In the genomic region with DNA sequence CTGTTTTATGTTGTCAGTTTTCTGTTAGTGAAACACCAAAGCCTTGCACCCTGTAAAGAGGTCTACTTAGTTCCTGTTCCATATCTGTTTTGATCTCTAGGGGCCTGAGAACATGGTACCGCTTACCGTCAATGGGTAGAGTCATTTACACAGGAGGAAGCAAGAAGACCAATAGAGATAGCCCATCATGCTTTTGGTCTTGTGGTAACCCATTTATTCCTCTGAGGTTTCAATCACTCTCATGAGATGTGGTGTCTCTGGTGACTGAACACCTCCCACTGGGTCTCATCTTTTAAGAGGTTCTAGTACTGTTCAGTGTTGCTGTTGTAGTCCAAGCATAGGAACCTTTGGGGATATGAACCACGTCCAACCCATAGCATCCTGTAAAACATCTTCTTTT, we compare ENCODE assay signal across 22 mouse cellular contexts.
DNase-seq lines count a peak whose midpoint lies in the region; ATAC-seq and TF ChIP-seq lines count a peak whose summit lies in the region.
"Had no signal": no experiment of that assay in that cellular context is flagged by ENCODE, and none has a peak within 500 bp of the region (broad histone marks: within the 10 kb centered on the region; RNA-seq: fewer than 3 reads in every experiment).

No protein-coding gene starts in this region.

- in situ Hi-C loops in CH12.LX (cut with MboI; ENCODE audit: low pct_ligation_motif_present, low pct_unique_long_range_greater_than_20kb, low sequenced_read_pairs), result loop anchor here (5.0 kb wide), 1 partner anchor 65 kb away; the partner anchor contains the start of gene Camk2d

- H3K79me2 ChIP-seq in CH12.LX (replicated peaks; ENCODE audit: control insufficient read depth, extremely low read depth, insufficient read depth, poor library complexity, severe bottlenecking), result peaks cover 70% of the 10 kb centered on the region

- no peak for TF ChIP-seq CTCF in lung, postnatal 0 days (IDR thresholded peaks at IDR 0.05)
- TF ChIP-seq CTCF in CH12.LX (conservative IDR thresholded peaks at IDR 0.05 in 1 of 2, IDR thresholded peaks at IDR 0.05 in 1 of 2; ENCODE audit: low read depth in 2 of 2, low read length in 2 of 2), result no peak

- TF ChIP-seq POLR2A in CH12.LX (IDR thresholded peaks at IDR 0.05; ENCODE audit: low read depth, low read length), result peak; percentile 31; the same call in 1 of the 2 replicates

- no peaks in the 10 kb centered on the region for H3K27me3 ChIP-seq in lung, postnatal 0 days (replicated peaks; ENCODE audit: insufficient read depth, low read length)
- no peaks in the 10 kb centered on the region for H3K27me3 ChIP-seq in CH12.LX (replicated peaks)
- no peaks in the 10 kb centered on the region for H3K27me3 ChIP-seq in splenic B cell, adult 2 months (ENCODE audit: control insufficient read depth, insufficient read depth, low read length, poor library complexity, severe bottlenecking)
- H3K27me3 ChIP-seq: embryonic facial prominence, embryonic 13.5 days; forebrain, embryonic 15.5 days; neural tube, embryonic 12.5 days; stomach, embryonic 15.5 days had no signal

- no peak for DNase-seq in lung, postnatal 0 days (ENCODE audit: low spot score)
- DNase-seq in lung, postnatal 36 days, result no peak
- DNase-seq in CH12.LX (ENCODE audit: extremely low read depth), result peak; percentile 92
- DNase-seq in induced T-regulatory cell, adult 2 months (ENCODE audit: low read depth), result peak; percentile 85
- peak; percentile 83 for DNase-seq in splenic B cell, adult 2 months (ENCODE audit: low read depth, low spot score)
- no peak for DNase-seq in cerebellum, adult 9-11 months
- no peak for DNase-seq in lung, postnatal 14 days
- DNase-seq: cerebellum, adult 8-10 months; gastrocnemius, postnatal 25 days; kidney, postnatal 36 days; layer of hippocampus, adult 9-11 months; lung, adult 18-20 months; lung, postnatal 4 days; spleen, adult 18-20 months; thymus, adult 2 months had no signal

- ATAC-seq in lung, postnatal 0 days, result no peak
- ATAC-seq: forebrain, embryonic 15.5 days had no signal

- H3K4me1 ChIP-seq in lung, postnatal 0 days (ENCODE audit: insufficient read depth, low read depth, low read length), result peaks cover 21% of the 10 kb centered on the region; the same call in 1 of the 2 replicates
- H3K4me1 ChIP-seq in CH12.LX (ENCODE audit: control insufficient read depth in 1 of 2, insufficient read depth in 2 of 2), result peaks cover 19 to 89% of the 10 kb centered on the region in 2 experiments
- H3K4me1 ChIP-seq: forebrain, embryonic 15.5 days; neural tube, embryonic 12.5 days had no signal

- H3K36me3 ChIP-seq in lung, postnatal 0 days (ENCODE audit: insufficient read depth, low read length), result no peaks in the 10 kb centered on the region
- peaks cover under 1 to 3% of the 10 kb centered on the region in 2 experiments for H3K36me3 ChIP-seq in CH12.LX (replicated peaks in 1 of 2; ENCODE audit: control insufficient read depth in 1 of 2, insufficient read depth in 1 of 2, low read length in 1 of 2)
- H3K36me3 ChIP-seq in splenic B cell, adult 2 months (ENCODE audit: control insufficient read depth, insufficient read depth, low read length, poor library complexity, severe bottlenecking), result 0 out of 2 replicates have a peak, but pooled peaks cover 1% of the 10 kb centered on the region
- H3K36me3 ChIP-seq: embryonic facial prominence, embryonic 13.5 days; forebrain, embryonic 15.5 days; limb, embryonic 10.5 days; neural tube, embryonic 12.5 days; stomach, embryonic 15.5 days had no signal

- no peak for TF ChIP-seq EP300 in lung, postnatal 0 days (IDR thresholded peaks at IDR 0.05)
- peak; percentile 66 for TF ChIP-seq EP300 in CH12.LX (IDR thresholded peaks at IDR 0.05; ENCODE audit: low read length)

- no peak overlapping the region for H3K9ac ChIP-seq in lung, postnatal 0 days (replicated peaks; ENCODE audit: low read depth)
- H3K9ac ChIP-seq in CH12.LX (ENCODE audit: insufficient read depth, low read depth), result peak overlapping the region; percentile 81
- H3K9ac ChIP-seq: embryonic facial prominence, embryonic 13.5 days; forebrain, embryonic 15.5 days; neural tube, embryonic 12.5 days; stomach, embryonic 15.5 days had no signal

- TF ChIP-seq RAD21 in CH12.LX (IDR thresholded peaks at IDR 0.05; ENCODE audit: low read depth, low read length), result no peak; the same call in 1 of the 2 replicates

- no peak overlapping the region for H3K4me3 ChIP-seq in lung, postnatal 0 days (ENCODE audit: low read depth, low read length)
- no peak overlapping the region for H3K4me3 ChIP-seq in CH12.LX (replicated peaks in 1 of 3; ENCODE audit: low read depth in 2 of 3, low read length in 2 of 3, poor library complexity in 1 of 3)
- H3K4me3 ChIP-seq: embryonic facial prominence, embryonic 13.5 days; forebrain, embryonic 15.5 days; left cerebral cortex, adult 2 months; limb, embryonic 10.5 days; neural tube, embryonic 12.5 days; stomach, embryonic 15.5 days had no signal

- dilution Hi-C loops in CH12.LX (cut with MboI; ENCODE audit: extremely low pct_ligation_motif_present, extremely low pct_unique_long_range_greater_than_20kb, low sequenced_read_pairs), result no loop called here

- no peaks in the 10 kb centered on the region for H3K9me3 ChIP-seq in lung, postnatal 0 days (ENCODE audit: low read length)
- no peaks in the 10 kb centered on the region for H3K9me3 ChIP-seq in CH12.LX (replicated peaks; ENCODE audit: low read length)
- H3K9me3 ChIP-seq: embryonic facial prominence, embryonic 13.5 days; forebrain, embryonic 15.5 days; limb, embryonic 10.5 days; stomach, embryonic 15.5 days had no signal

- WGBS in lung, postnatal 0 days, result 83% methylated on average over 3 of the region's 3 CpGs

- H3K27ac ChIP-seq in lung, postnatal 0 days (ENCODE audit: low read length), result peak overlapping the region; percentile 90; the same call in 1 of the 2 replicates
- H3K27ac ChIP-seq in CH12.LX (ENCODE audit: insufficient read depth, low read depth), result peak overlapping the region; percentile 73
- H3K27ac ChIP-seq: embryonic facial prominence, embryonic 13.5 days; forebrain, embryonic 15.5 days; left cerebral cortex, adult 2 months; limb, embryonic 10.5 days; neural tube, embryonic 12.5 days had no signal

- H3K4me2 ChIP-seq in lung, postnatal 0 days (replicated peaks; ENCODE audit: low read depth, low read length), result no peak overlapping the region
- peak overlapping the region; percentile 99 for H3K4me2 ChIP-seq in CH12.LX (ENCODE audit: insufficient read depth, low read depth, poor library complexity, severe bottlenecking)
- H3K4me2 ChIP-seq: embryonic facial prominence, embryonic 13.5 days; forebrain, embryonic 15.5 days; midbrain, embryonic 11.5 days; neural tube, embryonic 12.5 days; stomach, embryonic 15.5 days had no signal

TF ChIP-seq in CH12.LX, 34 proteins besides CTCF, POLR2A, EP300 and RAD21:
- TF ChIP-seq NELFE (IDR thresholded peaks at IDR 0.05; ENCODE audit: low read depth, low read length), result no peak
- TF ChIP-seq JUN (IDR thresholded peaks at IDR 0.05; ENCODE audit: insufficient read depth, low read depth, low read length), result no peak; the same call in 1 of the 2 replicates
- 0 out of 2 replicates have a peak, but pooled peaks have one; percentile 61 for TF ChIP-seq MAFK (IDR thresholded peaks at IDR 0.05; ENCODE audit: insufficient replicate concordance, low read length)
- TF ChIP-seq ETS1 (conservative IDR thresholded peaks at IDR 0.05; ENCODE audit: low read depth, low read length), result peak; percentile 85
- TF ChIP-seq BHLHE40 (IDR thresholded peaks at IDR 0.05; ENCODE audit: low read depth, low read length), result peak; percentile 93
- TF ChIP-seq SIN3A (IDR thresholded peaks at IDR 0.05; ENCODE audit: low read length), result peak; percentile 63
- TF ChIP-seq JUND (conservative IDR thresholded peaks at IDR 0.05; ENCODE audit: low read depth, low read length), result peak; percentile 33; the same call in 1 of the 2 replicates
- TF ChIP-seq MEF2A (IDR thresholded peaks at IDR 0.05; ENCODE audit: borderline replicate concordance, low read depth, low read length), result 0 out of 2 replicates have a peak, but pooled peaks have one; percentile 45
- peak; percentile 14; the same call in 1 of the 2 replicates for TF ChIP-seq SMC3 (IDR thresholded peaks at IDR 0.05; ENCODE audit: low read depth, low read length)
- peak; percentile 63 for TF ChIP-seq IRF4 (IDR thresholded peaks at IDR 0.05; ENCODE audit: low read depth, low read length)
- peak; percentile 58; the same call in 1 of the 2 replicates for TF ChIP-seq TBP (conservative IDR thresholded peaks at IDR 0.05; ENCODE audit: low read depth, low read length)
- no peak for TF ChIP-seq HCFC1 (IDR thresholded peaks at IDR 0.05; ENCODE audit: low read depth, low read length)
- no peak for TF ChIP-seq E2F4 (IDR thresholded peaks at IDR 0.05; ENCODE audit: insufficient replicate concordance, low read depth, low read length)
- TF ChIP-seq CHD1 (IDR thresholded peaks at IDR 0.05; ENCODE audit: low read depth, low read length), result no peak; the same call in 1 of the 2 replicates
- peak; percentile 54; the same call in 1 of the 2 replicates for TF ChIP-seq MAX (IDR thresholded peaks at IDR 0.05; ENCODE audit: low read length)
- no peak for TF ChIP-seq ZNF384 (IDR thresholded peaks at IDR 0.05; ENCODE audit: low read depth, low read length)

Comparison
In these comparisons a context has a peak if more than half of its experiments do, and no peak if none do; other contexts are left out.
1. DNase-seq: peak in CH12.LX (single experiment), induced T-regulatory cell, adult 2 months (single experiment) and splenic B cell, adult 2 months (single experiment); none in lung, postnatal 0 days (single experiment), lung, postnatal 36 days (single experiment), cerebellum, adult 9-11 months (single experiment) and lung, postnatal 14 days (single experiment).